Mouse (Mus musculus) spleen, postnatal 14 days (tissue): Measurements from ENCODE around the gene Lrrc56.

Experiments
- DNase-seq, 2 experiments: peaks; one replicate each; pipeline ENCODE4 v3.0.0; 2021 to 2022; ENCODE audit warnings: low spot score in 2 of 2

The Lrrc56 gene

DNA sequence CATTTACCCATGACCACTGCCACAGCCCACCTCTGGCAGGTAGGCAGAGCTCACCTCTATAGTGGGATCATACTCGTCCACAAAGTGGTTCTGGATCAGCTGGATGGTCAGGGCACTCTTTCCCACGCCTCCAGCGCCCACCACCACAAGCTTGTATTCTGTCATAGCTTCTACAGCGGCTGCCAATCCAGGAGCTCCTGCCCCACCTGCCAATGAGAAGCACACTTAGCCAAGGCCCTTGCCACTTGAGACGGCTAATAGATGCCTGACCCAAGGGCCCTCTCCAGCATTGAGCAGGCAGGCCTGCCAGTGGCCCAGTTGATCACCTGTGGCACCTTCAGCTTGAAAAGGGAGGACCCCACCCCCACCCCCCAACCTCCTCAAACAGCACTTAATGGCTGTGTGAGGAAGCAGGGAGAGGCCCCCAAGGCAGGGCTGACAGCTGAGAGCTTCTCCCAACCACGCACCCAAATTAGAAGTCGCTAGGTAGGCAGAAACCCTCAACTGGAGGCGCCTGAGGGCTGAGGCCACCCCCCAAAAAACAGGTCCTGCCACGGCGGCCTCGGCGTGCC, 1.1 kb upstream of the Lrrc56 start:
- DNase-seq = no peak

DNA sequence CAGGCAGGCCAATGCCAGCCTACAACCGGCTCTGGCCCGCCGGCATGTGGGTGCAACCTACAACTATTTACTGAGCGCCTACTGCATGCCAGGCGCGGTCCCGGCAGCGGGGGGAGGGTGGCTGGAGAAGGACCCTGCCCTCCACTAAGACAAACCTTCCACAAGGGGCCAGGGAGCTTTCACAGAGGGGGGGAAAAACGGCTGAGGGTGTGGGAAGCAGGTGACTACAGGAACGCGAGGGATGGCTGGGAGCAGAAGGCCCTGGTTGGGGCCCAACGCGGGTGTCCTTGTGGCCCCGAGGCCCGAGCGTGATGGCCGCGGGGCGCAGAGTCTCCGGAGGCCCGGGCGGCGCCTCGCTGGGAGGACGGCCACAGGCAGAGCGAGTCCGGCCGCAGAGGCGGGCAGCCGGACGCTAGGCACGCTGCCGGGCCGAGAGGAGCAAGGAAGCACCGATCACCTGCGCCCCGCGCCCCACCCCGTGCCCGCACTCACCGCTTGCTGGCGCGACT, 555 bp upstream of the Lrrc56 start:
- DNase-seq = no peak

DNA sequence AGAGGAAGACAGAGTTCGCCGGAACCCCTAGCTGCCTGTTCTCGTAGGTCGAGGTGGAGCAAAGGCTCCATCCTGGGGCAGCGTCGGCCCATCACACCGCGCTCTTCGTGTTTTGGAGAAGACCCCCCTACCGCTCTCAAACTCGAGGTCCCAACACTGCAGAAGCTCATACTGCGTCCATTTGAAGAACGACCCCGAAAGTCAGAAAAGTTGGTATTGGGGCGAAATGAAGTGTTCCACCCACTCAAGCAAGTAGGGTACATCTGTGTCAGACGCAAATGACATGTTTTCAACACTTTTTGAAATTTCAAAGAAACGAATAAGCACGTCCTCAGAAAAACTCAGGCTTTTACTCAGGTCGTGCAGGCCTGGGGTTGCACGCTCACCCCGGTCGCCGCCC, 452 bp downstream of the Lrrc56 start:
- DNase-seq = no peak

DNA sequence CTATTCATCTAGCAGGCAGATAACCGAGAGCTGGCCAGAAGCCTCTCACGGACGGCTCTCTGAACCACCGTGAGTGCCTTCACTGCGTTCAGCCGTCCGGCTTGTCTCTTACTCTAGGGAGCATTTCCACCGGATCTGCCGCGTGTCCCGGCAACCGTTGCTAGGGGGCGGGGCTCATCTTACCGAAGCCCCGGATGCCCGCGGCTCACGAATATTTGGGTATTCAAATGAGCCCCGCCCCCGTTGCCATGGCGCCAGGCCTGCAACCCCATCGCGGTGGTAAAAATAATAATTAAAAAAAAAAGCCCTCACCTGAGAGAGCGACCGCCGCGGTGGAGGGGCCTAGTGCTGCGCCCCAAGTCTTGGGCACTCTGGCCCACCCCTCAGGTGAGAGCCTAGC, 873 bp downstream of the Lrrc56 start:
- peak; percentile 92 to 95 for DNase-seq

DNA sequence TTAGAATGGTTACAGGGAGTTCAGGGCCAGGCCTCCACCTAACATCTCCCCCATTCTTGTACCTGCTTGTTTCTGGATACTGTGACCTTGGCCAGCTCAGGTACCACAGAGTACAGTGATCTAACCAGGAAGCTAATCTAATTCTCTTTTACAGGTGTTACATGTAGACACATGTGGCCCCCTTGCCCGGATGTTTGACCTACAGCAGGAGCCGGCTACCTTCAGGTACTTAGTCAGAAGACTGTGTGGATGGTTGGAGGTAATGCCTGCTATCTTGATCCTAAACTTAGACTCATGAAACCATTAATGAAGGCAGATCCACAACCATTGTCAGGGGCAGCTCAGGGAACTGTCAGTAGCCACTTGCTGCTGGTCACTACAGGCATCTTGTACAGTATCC, 1.8 kb downstream of the Lrrc56 start:
- no peak for DNase-seq

DNA sequence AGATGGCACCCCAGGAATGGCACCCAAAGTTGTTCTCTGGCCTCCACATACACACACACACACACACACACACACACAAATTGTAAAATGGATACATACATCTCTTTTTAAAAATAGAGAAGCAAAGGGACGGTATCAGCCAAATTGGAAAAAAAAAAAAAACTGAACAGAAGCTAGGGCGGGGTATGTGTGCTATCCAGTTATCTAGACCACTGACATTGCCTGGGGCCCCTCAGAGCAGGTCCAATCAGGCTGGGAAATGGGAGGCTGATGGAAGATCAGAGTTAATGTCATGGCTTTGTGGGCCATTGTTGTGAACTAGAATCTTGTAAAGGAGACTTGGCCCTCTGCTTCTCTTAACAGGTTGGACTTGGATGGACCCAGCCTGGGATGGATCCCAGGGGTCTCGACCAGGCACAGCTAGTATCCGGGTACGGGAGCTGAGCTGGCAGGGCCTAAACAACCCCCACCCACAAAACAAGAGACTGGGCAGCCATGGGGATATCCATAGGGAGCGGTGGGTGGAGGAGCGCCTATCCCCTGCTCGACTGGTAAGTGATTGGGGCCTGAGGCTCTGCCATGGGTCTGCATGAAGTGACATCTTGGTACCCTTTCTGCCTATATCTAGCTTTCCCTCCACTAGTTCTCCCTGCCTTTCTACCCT, 2.8 kb downstream of the Lrrc56 start:
- DNase-seq = no peak

DNA sequence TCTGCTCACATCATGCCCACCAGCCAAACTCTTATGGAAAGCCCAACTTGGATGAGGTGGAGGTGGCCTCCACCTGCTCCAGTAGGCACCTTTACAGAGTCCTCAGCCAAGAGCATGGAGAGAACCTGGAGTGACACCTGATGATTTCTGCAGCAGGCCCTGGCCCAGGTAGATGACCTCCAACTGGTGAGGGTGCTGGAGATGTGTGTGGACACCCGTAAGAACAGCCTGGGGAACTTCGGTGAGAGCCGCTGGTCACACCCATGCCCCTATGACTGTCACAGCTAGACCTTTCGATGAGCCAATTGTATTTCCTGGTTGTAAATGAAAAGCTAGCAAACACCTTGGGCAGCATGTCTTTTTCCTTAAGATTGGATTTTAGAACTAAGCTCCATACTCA, 4.2 kb downstream of the Lrrc56 start:
- no peak for DNase-seq

DNA sequence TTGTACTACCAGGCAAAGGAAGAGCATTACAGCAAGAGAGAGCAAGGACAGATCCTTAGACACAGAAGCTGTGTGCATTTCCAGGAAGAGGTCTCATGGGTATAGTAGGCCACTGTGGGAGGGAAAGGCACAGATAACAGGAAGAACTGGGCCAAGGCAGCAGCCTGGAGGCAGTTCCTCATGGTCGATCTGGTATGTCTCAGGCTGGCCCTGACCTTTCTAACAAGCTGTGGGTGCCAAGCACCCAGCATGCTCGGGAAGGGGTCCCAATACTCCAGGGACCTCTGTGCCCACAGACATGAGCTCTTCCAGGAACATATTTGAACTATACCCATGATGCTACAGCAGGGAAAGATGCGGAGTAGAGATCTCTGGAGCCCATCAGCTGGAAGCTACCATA, 10.6 kb downstream of the Lrrc56 start:
- no peak for DNase-seq

DNA sequence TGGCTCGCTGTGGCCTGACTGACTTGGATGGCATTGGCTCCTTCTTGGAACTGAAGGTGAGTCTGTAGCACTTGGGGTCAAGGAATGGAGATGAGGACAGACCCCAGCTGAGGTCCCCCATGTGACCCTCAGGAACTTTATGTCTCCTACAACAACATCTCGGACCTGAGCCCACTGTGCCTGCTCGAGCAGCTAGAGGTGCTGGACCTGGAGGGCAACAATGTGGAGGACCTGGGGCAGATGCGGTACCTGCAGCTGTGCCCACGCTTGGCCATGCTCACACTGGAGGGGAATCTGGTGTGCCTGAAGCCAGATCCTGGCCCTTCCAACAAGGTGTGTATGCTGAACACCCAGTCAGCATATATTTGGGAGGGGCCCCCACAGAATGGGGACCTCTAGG, 11.5 kb downstream of the Lrrc56 start:
- no peak for DNase-seq

DNA sequence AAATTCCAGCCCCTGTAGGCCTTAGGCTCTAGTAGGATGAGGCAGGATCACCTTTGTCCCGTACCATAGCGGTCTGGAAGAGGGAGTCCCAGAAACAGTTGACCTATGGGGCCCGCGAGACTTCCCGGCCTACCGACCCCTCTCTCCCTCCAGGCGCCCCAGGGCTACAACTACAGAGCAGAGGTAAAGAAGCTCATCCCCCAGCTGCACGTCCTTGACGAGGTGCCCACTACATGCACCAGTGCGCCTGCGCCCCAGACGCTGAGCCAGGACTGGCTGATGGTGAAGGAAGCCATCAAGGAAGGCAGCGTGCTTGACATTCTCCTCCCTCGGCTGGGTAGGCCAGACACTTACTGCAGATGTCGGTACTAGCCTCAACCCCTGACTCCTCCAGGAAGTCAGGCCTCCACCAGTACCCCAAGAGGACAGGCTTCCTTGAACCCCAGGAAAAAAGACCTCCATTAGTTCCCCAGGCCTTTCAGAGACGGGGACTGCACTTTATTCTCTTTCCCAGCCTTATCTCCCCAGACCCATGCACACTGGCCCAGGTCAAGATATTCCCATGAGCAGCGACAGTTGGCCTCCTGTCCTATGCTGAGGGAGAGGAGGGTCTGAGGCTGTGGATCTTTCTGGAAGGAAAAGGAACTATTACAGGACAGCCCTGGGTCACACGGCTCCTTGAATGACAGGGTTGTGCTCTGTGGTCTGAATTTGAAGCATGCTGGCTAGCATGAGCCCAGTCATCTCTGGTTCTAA, 12.4 kb downstream of the Lrrc56 start:
- no peak for DNase-seq

DNA sequence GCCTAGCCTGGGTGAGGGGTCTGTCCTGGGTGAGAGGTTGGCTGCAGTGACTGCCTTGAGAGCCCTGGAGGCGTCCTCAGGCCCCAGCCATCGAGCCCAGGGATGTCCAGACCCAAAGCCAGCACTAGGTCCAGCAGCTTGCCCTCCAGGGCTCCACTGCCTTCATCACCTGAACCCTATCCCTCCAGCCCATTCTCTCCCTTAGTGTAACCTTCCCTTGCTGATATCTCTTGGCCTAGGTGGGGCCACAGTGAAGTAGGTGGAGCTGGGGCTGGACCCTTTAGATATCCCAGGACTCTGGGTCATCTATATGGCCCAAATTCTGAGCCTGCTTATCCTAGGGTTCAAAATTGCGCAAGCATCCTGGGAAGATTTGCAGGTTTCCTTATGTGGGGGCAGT, 15.6 kb downstream of the Lrrc56 start:
- no peak for DNase-seq

DNA sequence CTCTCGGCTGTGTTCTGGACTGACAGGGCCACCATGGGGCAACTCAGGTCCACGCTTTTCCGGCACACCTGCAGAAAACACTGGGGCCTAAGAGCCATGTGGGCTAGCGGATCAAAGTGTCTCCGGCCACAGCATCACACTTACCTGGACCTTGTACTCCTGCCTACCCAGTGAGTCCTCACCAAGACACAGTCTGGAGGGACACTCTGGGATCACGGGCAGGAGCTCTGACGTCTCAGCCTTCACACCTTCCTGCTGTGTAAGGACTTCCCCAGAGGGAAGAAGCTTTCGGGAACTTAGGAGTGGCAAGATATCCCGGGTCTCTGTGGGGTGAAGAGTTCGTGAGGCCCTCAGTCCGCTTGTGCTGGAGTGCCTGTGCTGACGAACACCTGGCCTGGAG, 16.2 kb downstream of the Lrrc56 start:
- no peak for DNase-seq

DNA sequence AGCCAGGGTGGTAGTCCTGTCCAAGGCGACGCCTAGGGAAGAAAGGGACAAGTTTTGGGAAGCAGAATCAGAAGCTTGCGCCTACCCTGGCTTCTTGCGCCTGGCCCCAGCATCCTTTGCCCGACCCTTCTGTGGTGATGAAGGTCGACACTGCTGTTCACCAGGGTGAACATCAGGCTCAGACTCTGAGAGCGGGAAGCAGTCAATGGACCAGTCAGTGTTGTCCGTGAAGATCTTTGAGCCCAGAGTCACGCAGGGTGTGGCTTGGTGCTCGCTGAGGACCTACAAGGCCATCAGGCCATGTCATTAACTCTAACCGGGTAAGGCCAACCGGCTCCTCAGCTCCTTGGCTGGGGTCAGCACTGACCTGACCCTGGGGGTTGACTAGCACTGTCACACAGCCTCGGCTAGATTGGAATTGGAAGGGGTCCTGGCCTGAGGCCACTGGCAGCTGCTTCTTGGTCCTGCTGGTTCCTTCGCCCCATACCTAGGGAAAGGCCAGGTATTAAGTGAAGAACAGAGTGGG, 16.7 kb downstream of the Lrrc56 start:
- peak in 1 of 2 experiments; percentile 6 for DNase-seq

DNA sequence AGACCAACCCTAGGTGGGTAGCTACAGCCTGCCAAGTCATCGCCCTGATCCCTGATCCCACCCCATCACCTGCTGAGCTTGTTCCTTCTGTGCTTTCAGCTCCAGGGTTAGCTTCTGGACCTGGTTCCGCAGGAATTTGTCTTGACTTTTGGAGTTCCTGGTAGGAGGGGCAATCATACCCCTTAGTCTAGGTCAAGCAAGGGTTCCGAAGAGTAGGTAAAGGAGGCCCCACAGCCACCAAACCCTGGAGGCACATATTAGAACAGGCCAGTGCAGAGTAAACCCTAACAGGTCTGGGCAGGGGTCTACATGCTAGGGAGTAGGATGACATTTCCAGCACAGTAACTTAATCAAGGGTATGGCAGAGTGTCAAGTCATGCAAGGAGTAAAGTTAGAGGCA, 19.2 kb downstream of the Lrrc56 start:
- DNase-seq = no peak

DNA sequence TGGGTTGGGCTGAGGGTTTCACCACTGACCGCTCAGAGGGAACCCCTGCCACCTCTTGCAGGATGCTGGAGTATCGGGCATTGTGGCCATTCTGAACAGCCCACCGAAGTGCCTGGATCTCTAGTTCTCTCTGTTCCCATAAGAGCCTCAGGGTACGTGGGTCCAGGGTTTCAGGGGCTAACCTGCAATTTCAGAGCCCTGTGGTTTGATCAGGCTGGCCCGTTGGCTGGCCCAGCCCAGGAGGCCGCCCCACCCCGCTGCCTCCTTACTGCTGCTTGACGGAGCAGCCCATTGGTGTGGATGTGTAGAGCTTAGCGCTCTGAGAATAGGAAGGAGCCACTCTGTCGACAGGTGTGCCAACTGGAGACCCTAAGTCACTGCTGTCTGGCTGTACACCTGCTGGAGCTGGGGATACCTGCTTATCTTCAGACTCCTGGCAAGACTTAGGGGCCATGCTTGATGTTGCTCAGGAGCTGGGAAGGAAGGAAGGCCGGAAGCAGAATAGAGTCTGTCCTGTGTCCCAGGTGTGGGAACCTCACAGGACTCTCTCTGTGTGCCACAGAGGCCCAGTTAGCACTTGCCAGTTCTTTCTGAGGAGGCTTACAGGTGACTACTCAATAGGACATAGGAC, 19.8 kb downstream of the Lrrc56 start, which contains the start of gene Lmntd2:
Gene Lmntd2 (minus strand): TSS at position 476 of the 631 bp plus-strand sequence.
- peak in 1 of 2 experiments; percentile 6 for DNase-seq

DNA sequence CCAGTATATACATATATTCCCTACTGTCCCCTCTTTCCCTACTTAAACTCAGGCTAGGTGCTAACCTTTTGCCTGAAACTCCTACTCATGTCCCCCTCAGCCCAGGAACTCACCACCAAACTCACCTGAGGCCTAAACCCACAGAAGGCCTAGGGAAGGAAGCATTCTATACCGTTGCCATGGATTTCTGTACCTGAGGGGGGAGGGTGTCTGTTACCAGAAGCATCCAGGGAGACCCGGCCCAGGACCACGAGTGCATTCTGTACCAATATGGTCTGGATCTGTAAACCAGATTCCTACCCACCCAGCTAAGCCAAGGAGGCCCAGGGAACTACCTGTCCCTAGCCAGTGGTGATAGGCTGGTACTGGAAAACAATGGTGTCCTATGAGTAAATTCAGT, 20.4 kb downstream of the Lrrc56 start:
- DNase-seq = peak in 1 of 2 experiments; percentile 5

DNA sequence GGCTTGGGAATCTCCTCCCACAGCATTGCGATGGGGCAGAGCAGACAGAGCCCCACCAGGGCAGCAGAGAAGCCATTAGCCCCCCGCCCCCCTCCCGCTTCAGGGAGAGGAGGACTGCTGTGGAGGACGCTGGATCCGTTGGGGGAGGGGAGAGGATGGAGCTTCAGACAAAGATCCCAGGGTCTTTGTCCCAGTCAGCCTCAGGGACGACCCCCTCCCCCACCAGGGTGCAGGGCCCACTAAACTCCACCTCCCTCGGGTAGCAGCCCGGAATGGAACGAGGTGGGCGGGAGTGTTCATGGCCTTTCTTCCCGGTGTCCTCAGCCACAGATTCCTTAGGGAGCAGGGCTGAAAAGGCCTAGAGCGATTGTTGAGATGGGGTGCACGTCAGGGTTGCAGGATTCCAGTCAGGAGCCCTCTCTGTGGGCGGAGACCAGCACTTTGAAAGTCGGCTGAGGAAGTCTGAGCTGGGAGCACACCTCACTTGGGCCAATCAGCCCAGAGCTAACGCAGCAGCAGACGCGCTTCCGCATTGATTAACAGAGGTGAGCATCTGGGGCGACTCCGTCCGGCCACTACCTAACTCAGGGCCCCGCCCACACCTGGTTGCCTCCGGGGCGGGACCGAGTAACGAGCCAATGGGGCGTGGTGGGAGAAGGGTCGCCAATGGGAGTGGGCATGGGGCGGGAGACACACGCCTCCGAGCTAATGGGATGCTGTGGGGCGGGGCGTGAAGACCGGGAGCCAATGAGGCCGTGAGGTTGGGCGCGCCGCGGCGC, 21.3 kb downstream of the Lrrc56 start, which contains the start of gene Rassf7:
Gene Rassf7 (plus strand): TSS at position 760 of the 779 bp plus-strand sequence.
- peak; percentile 91 to 93 for DNase-seq

DNA sequence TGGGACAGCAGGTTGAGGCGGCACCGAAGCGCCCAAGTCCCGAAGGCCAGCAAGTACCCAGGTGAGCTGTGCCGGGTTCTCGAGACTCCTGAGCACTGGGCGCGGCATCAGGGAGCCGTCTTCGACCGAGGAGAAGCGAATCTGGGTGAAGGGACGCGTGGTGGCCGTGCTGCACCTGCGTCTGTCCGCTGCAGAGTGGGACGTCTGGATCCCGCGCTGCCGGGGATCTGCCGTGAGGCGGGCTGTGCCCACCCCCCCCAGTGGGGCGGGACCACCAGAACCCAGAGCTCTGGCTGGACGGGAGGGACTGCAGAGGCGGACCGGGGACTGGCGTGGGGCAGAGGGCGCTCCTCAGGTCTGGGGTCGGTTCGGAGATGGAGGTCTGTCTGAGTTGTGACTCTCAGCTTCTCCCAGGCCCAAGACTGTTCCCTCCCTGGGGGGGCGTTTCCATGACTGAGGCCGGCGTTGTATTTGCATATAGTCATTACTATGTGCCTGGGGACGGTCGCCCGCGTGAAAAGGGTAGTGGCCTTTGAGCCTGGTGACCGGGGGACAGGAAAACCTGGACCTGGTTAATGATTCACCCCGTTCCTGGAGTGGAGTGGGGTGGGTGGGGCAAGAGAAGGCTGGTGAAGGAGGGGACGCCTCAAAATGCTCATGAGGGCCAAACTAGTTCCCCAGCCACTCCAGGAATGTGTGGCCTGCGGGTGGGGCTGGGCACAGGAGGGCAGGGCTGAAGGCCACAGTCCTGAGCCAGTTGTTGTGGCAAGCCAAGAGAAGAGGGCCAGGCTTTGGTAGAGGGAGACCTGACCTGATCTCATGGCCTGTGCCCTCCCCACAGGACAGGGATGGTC, 22.1 kb downstream of the Lrrc56 start:
- no peak for DNase-seq

DNA sequence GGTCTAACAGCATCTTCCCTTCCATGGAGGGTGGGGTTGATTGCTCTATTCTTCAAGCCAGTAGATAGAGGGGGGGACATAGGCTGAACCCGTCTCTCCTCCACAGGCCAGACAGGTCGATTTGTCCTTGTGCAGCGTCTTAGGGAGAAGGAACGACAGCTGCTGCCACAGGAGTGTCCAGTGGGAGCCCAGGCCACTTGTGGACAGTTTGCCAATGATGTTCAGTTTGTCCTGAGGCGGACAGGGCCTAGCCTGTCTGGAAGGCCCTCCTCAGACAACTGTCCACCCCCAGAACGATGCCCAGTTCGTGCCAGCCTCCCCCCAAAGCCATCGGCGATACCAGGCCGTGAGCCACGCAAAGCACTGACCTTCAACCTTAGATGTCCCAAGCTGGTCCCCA, 22.9 kb downstream of the Lrrc56 start:
- no peak for DNase-seq

DNA sequence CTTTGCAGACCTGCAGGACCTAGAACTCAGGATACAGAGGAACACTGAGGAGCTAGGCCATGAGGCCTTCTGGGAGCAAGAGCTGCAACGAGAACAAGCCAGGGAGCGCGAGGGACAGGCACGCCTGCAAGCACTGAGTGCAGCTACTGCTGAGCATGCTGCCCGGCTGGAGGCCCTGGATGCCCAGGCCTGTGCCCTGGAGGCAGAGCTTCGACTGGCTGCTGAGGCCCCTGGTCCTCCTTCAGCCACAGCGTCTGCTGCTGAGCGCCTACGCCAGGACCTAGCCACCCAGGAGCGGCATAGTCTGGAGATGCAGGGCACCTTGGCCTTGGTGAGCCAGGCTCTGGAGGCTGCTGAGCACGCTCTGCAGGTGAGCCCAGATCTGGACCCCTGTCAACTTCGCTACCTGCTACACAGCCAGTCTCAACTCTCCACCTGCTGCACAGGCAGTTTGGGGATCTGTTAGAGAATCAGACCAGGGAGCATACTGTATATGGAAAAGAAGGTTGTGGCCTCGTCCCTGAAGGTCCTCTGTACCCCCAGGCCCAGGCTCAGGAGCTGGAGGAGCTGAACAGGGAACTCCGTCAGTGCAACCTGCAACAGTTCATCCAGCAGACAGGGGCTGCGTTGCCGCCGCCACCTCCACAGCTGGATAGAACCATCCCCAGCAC, 23.5 kb downstream of the Lrrc56 start:
- DNase-seq = no peak
